Mouse (Mus musculus): ENCODE results near the gene Sema3g. TPM values are rescaled to one million over a fixed set of nuclear protein-coding genes. Genes with fewer than 3 reads are reported as not detected.

The Sema3g gene
- polyA plus RNA-seq, 1 experiment = 0.14 TPM

GRCm38 (mm10) chr14:31205244-31205561 is 12.5 kb upstream of the Sema3g start:
- H3K79me3 ChIP-seq (ENCODE audit: low read depth) = peaks cover 58% of the 10 kb centered on the region
- peaks cover 43% of the 10 kb centered on the region for H3K36me3 ChIP-seq (ENCODE audit: control insufficient read depth, insufficient read depth)
- peaks cover 76% of the 10 kb centered on the region for H3K79me2 ChIP-seq (ENCODE audit: control insufficient read depth, insufficient read depth)
- H3ac ChIP-seq (ENCODE audit: control insufficient read depth, insufficient read length, low read depth) = peak overlapping the region; percentile 77
- TF ChIP-seq MYOD1 (IDR thresholded peaks at IDR 0.05; ENCODE audit: control insufficient read depth, insufficient read length, low read depth) = no peak
- no peak for TF ChIP-seq MAX (IDR thresholded peaks at IDR 0.05)
- TF ChIP-seq CTCF (IDR thresholded peaks at IDR 0.05; ENCODE audit: control insufficient read depth, insufficient read depth, insufficient read length) = no peak
- TF ChIP-seq USF1 (IDR thresholded peaks at IDR 0.05; ENCODE audit: low read depth) = no peak
- H3K27me3 ChIP-seq (ENCODE audit: control insufficient read depth, insufficient read depth, insufficient read length) = no peaks in the 10 kb centered on the region
- H3K4me3 ChIP-seq (ENCODE audit: insufficient read depth, poor library complexity, severe bottlenecking) = peak overlapping the region; percentile 88

- TF ChIP-seq MYOG (IDR thresholded peaks at IDR 0.05; ENCODE audit: control insufficient read depth, extremely low read depth, insufficient read length) (no peak), CTCF (IDR thresholded peaks at IDR 0.05; ENCODE audit: control insufficient read depth, insufficient read depth, insufficient read length) (no peak), FOSL1 (IDR thresholded peaks at IDR 0.05; ENCODE audit: insufficient read depth, low read length, poor library complexity, severe bottlenecking) (no peak), MYOD1 (IDR thresholded peaks at IDR 0.05; ENCODE audit: control insufficient read depth, insufficient read length, low read depth) (no peak), CEBPB (IDR thresholded peaks at IDR 0.05; ENCODE audit: low read depth) (no peak), MAX (IDR thresholded peaks at IDR 0.05) (no peak), USF1 (IDR thresholded peaks at IDR 0.05; ENCODE audit: low read depth) (no peak)
- Histone ChIP-seq H3K79me2 (ENCODE audit: control insufficient read depth, insufficient read depth) (peaks cover 70% of the 10 kb centered on the region), H3K4me3 (ENCODE audit: insufficient read depth, poor library complexity, severe bottlenecking) (peak overlapping the region; percentile 88), H3K27me3 (ENCODE audit: control insufficient read depth, insufficient read depth, insufficient read length) (no peaks in the 10 kb centered on the region), H3K36me3 (ENCODE audit: control insufficient read depth, insufficient read depth) (peaks cover 42% of the 10 kb centered on the region), H3K79me3 (ENCODE audit: low read depth) (peaks cover 52% of the 10 kb centered on the region), H3ac (ENCODE audit: control insufficient read depth, insufficient read length, low read depth) (peak overlapping the region; percentile 77)
These were observed 11.8 kb upstream of the Sema3g start for GRCm38 (mm10) chr14:31205562-31206467.

GRCm38 (mm10) chr14:31206472-31206981 is 11.1 kb upstream of the Sema3g start:
- H3K4me3 ChIP-seq (ENCODE audit: insufficient read depth, poor library complexity, severe bottlenecking) = peak overlapping the region; percentile 88
- H3K27me3 ChIP-seq (ENCODE audit: control insufficient read depth, insufficient read depth, insufficient read length) = no peaks in the 10 kb centered on the region
- H3K79me3 ChIP-seq (ENCODE audit: low read depth) = peaks cover 49% of the 10 kb centered on the region
- H3K36me3 ChIP-seq (ENCODE audit: control insufficient read depth, insufficient read depth) = peaks cover 35% of the 10 kb centered on the region
- peak overlapping the region; percentile 77 for H3ac ChIP-seq (ENCODE audit: control insufficient read depth, insufficient read length, low read depth)
- TF ChIP-seq MYOD1 (IDR thresholded peaks at IDR 0.05; ENCODE audit: control insufficient read depth, insufficient read length, low read depth) (no peak), MAX (IDR thresholded peaks at IDR 0.05) (peak; percentile 38), MYOG (IDR thresholded peaks at IDR 0.05; ENCODE audit: control insufficient read depth, extremely low read depth, insufficient read length) (no peak), FOSL1 (IDR thresholded peaks at IDR 0.05; ENCODE audit: insufficient read depth, low read length, poor library complexity, severe bottlenecking) (no peak)
- H3K79me2 ChIP-seq (ENCODE audit: control insufficient read depth, insufficient read depth) = peaks cover 62% of the 10 kb centered on the region

- no peak for TF ChIP-seq CTCF (IDR thresholded peaks at IDR 0.05; ENCODE audit: control insufficient read depth, insufficient read depth, insufficient read length)
- no peak for TF ChIP-seq MYOD1 (IDR thresholded peaks at IDR 0.05; ENCODE audit: control insufficient read depth, insufficient read length, low read depth)
- no peak for TF ChIP-seq MAX (IDR thresholded peaks at IDR 0.05)
- no peak for TF ChIP-seq USF1 (IDR thresholded peaks at IDR 0.05; ENCODE audit: low read depth)
- TF ChIP-seq MYOG (IDR thresholded peaks at IDR 0.05; ENCODE audit: control insufficient read depth, extremely low read depth, insufficient read length) = no peak
- TF ChIP-seq FOSL1 (IDR thresholded peaks at IDR 0.05; ENCODE audit: insufficient read depth, low read length, poor library complexity, severe bottlenecking) = no peak
- no peak for TF ChIP-seq CEBPB (IDR thresholded peaks at IDR 0.05; ENCODE audit: low read depth)
- H3K79me3 ChIP-seq (ENCODE audit: low read depth) = peaks cover 43% of the 10 kb centered on the region
- H3K27me3 ChIP-seq (ENCODE audit: control insufficient read depth, insufficient read depth, insufficient read length) = no peaks in the 10 kb centered on the region
- no peak overlapping the region for H3ac ChIP-seq (ENCODE audit: control insufficient read depth, insufficient read length, low read depth)
- peaks cover 29% of the 10 kb centered on the region for H3K36me3 ChIP-seq (ENCODE audit: control insufficient read depth, insufficient read depth)
- H3K4me3 ChIP-seq (ENCODE audit: insufficient read depth, poor library complexity, severe bottlenecking) = peak overlapping the region; percentile 88
- H3K79me2 ChIP-seq (ENCODE audit: control insufficient read depth, insufficient read depth) = peaks cover 55% of the 10 kb centered on the region
These were observed 10.4 kb upstream of the Sema3g start for GRCm38 (mm10) chr14:31207070-31207830.

- Histone ChIP-seq H3K79me2 (ENCODE audit: control insufficient read depth, insufficient read depth) (peaks cover 47% of the 10 kb centered on the region), H3K79me3 (ENCODE audit: low read depth) (peaks cover 37% of the 10 kb centered on the region), H3K4me3 (ENCODE audit: insufficient read depth, poor library complexity, severe bottlenecking) (peak within 1 kb of the TSS; percentile 88), H3ac (ENCODE audit: control insufficient read depth, insufficient read length, low read depth) (no peak within 1 kb of the TSS), H3K27me3 (ENCODE audit: control insufficient read depth, insufficient read depth, insufficient read length) (no peaks in the 10 kb centered on the region), H3K36me3 (ENCODE audit: control insufficient read depth, insufficient read depth) (peaks cover 20% of the 10 kb centered on the region)
- TF ChIP-seq CEBPB (IDR thresholded peaks at IDR 0.05; ENCODE audit: low read depth) = no peak
- TF ChIP-seq FOSL1 (IDR thresholded peaks at IDR 0.05; ENCODE audit: insufficient read depth, low read length, poor library complexity, severe bottlenecking) = no peak
- no peak for TF ChIP-seq MAX (IDR thresholded peaks at IDR 0.05)
- TF ChIP-seq MYOG (IDR thresholded peaks at IDR 0.05; ENCODE audit: control insufficient read depth, extremely low read depth, insufficient read length) = no peak
- TF ChIP-seq MYOD1 (IDR thresholded peaks at IDR 0.05; ENCODE audit: control insufficient read depth, insufficient read length, low read depth) = no peak
- TF ChIP-seq USF1 (IDR thresholded peaks at IDR 0.05; ENCODE audit: low read depth) = no peak
- TF ChIP-seq CTCF (IDR thresholded peaks at IDR 0.05; ENCODE audit: control insufficient read depth, insufficient read depth, insufficient read length) = no peak
These were observed 9.6 kb upstream of the Sema3g start, which contains the start of gene Tnnc1 for GRCm38 (mm10) chr14:31208084-31208483. Tnnc1 (plus strand) TSS chr14:31208312.
